Mouse (Mus musculus) heart, postnatal 4 days (tissue): ENCODE data around the gene Cd40. TPM values are rescaled to one million over a fixed set of nuclear protein-coding genes. Genes with fewer than 3 reads are reported as not detected.
A peak's percentile ranks its signal among the peaks of the same experiment; 100 is the strongest.

ENCODE experiments used
- DNase-seq: peaks from one replicate; pipeline ENCODE4 v3.0.0; 2021
- total RNA-seq, 2 experiments: library from RNA; stranded (reverse); gene quantifications; 2 replicates each; pipeline ENCODE4 v1.2.3; 2021

The Cd40 gene
- 1 to 10 TPM; 4.9 to 5.3 TPM for total RNA-seq

GRCm38 (mm10) chr2:165054888-165055852, at the start of gene Cd40:
Cd40 (plus strand) TSS chr2:165055627.
- peak; percentile 80 for DNase-seq

DNA sequence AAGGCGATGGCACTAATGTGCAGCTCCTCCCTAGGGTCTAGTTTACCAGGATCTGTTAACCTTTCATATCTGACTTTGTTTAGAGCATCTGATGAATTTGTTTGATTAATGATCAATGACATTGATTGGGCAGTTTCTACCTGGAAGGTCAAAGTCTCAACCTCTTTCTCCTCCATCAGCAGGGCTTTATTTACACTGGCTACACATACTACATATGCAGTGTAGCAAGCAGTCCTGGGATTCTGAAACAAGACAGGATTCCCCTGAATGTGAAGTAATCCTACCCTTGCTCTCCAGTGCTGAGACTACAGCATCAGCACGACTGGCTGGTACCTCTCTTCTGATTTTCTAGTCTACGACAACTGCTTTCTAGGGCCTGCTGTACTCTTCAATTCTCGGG, 48.6 kb upstream of the Cd40 start:
- no peak for DNase-seq

DNA sequence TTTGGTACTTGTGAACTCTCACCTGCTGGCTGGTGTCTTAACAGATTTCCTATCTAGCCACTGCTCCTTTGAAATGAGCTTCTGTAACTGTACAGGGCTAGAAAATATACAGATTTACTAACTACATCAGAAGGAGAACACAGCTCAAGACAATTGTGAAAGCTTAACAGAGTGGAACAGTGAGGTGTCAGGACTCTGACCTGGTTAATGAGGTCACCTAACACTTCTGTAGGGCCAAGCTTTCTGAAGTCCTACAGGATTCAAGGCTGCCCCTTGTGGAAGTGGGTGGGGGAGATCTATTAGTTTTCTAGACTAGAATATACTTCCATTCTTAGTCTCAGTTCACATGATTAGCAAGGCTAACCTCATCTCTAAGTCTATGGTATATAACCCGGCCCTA, 47.4 kb upstream of the Cd40 start:
- no peak for DNase-seq

DNA sequence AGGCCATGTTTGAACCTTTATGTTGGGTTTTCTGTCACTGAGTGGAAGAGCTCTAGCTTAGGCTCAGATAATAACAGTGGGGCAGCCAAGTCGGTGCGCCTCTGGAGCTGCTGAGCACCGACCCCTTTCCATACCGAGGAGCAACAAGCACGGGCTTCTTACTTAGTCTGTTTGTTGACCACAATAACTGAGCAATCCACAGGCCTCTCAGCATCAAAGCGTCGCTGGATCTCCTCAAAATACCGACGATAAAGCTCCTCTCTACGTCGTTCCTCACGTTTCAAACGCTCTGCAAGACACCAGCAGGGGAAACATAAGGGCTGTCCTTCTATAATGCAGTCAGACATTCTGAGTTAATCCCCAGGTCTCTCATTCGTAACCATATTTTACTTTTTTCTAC, 46.3 kb upstream of the Cd40 start:
- no peak for DNase-seq

GRCm38 (mm10) chr2:165009581-165009980, 45.8 kb upstream of the Cd40 start:
- no peak for DNase-seq

DNA sequence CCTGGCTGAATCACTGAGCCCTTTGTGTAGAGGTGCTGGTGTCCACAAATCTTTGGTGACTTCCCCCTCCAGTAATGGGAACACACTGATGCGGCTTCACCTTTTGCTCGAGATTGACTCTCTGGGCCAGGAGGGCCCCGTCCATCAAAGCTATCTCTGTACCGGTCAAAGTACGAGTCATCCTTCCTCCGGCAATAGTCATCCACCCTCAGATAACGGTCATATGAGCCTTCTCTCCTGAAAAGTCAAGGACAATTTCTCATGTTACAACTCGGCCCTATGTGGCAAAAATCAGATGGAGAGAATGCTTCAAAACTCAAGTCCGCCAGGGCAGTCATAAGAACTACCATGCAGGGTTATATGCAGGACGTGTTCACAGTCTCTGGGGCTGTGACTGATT, 45.1 kb upstream of the Cd40 start:
- no peak for DNase-seq

GRCm38 (mm10) chr2:165014935-165015334, 40.5 kb upstream of the Cd40 start:
- no peak for DNase-seq

- no peak for DNase-seq
These were observed 34.9 kb upstream of the Cd40 start for GRCm38 (mm10) chr2:165020490-165020889.

- DNase-seq: no peak
These were observed 28.3 kb upstream of the Cd40 start for GRCm38 (mm10) chr2:165027163-165027562.

- no peak for DNase-seq
These were observed 22.9 kb upstream of the Cd40 start for GRCm38 (mm10) chr2:165032533-165032932.

GRCm38 (mm10) chr2:165033306-165033705, 22.1 kb upstream of the Cd40 start:
- DNase-seq: no peak

- DNase-seq: peak; percentile 99
These were observed 21.0 kb upstream of the Cd40 start, which contains the start of gene Ncoa5 for GRCm38 (mm10) chr2:165034131-165035057. Ncoa5 (minus strand) TSS chr2:165034867.

DNA sequence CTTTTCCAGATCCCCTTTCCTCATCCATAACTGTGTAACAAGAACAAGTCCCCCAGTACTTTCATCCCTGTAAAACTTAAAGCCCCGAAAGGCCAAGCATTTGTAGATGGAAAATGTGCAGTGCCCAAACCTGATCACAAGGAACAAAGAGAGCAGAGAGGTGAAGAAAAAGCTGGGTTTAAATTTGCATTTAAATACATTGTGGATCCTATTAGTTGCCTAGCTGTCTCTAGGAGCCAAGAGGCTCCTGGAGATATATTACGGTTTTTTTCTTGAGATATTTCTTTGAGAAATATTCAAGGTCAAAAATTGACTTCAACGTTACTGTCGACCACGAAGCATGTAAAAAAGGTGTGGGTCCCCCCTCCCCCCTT, 20.4 kb upstream of the Cd40 start:
- DNase-seq: no peak

GRCm38 (mm10) chr2:165037415-165037814, 18.0 kb upstream of the Cd40 start:
- DNase-seq: no peak

DNA sequence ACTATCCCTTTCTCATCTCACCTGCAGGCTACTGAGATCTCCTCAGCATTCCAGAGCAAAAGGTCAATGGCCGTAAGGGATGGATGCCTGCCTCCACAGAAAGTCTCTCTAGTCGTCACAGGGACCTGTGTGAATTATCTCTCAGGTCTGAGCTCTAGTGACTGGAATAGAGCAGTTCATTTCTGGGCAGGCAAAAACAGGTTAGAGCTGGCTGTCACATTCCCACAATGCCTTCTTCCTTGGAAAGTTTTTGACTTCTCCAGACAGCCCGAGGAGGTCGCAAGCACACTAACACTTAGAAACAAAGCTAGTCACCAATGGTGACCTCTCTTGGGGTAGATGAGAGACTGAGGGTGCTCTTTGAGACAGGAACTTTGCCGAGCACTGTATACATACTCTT, 13.3 kb upstream of the Cd40 start:
- no peak for DNase-seq

GRCm38 (mm10) chr2:165043090-165043636, 12.3 kb upstream of the Cd40 start:
- DNase-seq: no peak

- DNase-seq: no peak
These were observed 11.7 kb upstream of the Cd40 start for GRCm38 (mm10) chr2:165043729-165044128.

GRCm38 (mm10) chr2:165049044-165049443, 6.4 kb upstream of the Cd40 start:
- DNase-seq: no peak

GRCm38 (mm10) chr2:165050826-165051548, 4.4 kb upstream of the Cd40 start:
- no peak for DNase-seq

DNA sequence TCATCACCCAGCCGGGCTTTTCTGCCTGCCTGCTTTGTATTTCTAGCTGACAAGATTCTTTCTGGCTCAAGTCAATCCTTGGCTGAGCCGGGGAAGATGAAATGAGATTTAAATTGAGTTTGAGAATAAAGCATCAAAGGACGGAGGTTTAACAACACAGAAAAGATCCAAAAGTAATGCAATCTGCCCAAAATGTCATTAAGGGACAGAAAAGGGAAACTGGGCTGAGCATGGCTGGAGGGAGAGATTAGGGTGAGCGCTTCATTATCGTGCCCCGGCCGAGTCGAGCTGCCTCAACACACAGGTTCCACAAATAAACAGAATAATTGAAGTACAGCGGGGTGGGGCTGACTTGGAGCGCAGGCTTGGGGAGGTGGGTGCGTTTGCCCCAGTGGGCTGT, 3.9 kb upstream of the Cd40 start:
- no peak for DNase-seq

- peak; percentile 52 for DNase-seq
These were observed 478 bp downstream of the Cd40 start for GRCm38 (mm10) chr2:165055905-165056304.
